Mouse (Mus musculus): ENCODE measurements at regions not wholly inside any gene's neighbourhood (a gene's known extent, or its start where the extent isn't known, plus 50 kb on each side); places are given as distances from the start of the nearest gene placed in this dataset.

GRCm38 (mm10) chr17:91182574-91182973 is 89.7 kb upstream of the Nrxn1 start:
- TF ChIP-seq CTCF (conservative IDR thresholded peaks at IDR 0.05; ENCODE audit: low read length): no peak
- TF ChIP-seq NANOG (IDR thresholded peaks at IDR 0.05; ENCODE audit: borderline replicate concordance, low read length): no peak
- TF ChIP-seq POU5F1 (IDR thresholded peaks at IDR 0.05; ENCODE audit: borderline replicate concordance, low read length): no peak

Data from E14TG2a.4 (cell line).